Mouse (Mus musculus) heart, embryonic 16.5 days (tissue): Measurements from ENCODE around the gene Ugt1a8. TPM values are rescaled to one million over a fixed set of nuclear protein-coding genes. Genes with fewer than 3 reads are reported as not detected.
"Not testable (repeated sequence)": the region's sequence is repeated elsewhere in the genome, so short reads cannot be mapped to it uniquely, and the experiment has no call there.

ENCODE experiments used
- ATAC-seq: fragments of 200-750 bp; cut with Nextera tagmentation; replicated peaks from 2 replicates; pipeline ENCODE4 v1.8.0; 2017; ENCODE audit warnings: moderate number of reproducible peaks; ENCODE audit not compliant: insufficient read depth, low FRiP score; ENCODE audit errors: extremely low read depth
- H3K27ac ChIP-seq: fragments of 300-500 bp; sonication (generic); 2 replicates; pipeline ENCODE4 v1.5.1; 2014; ENCODE audit warnings: mild to moderate bottlenecking, low read length, control low read depth, moderate library complexity
- H3K27me3 ChIP-seq: fragments of 300-500 bp; sonication (generic); 2 replicates; pipeline ENCODE4 v1.6.1; 2014; ENCODE audit warnings: low read length, mixed read lengths; ENCODE audit not compliant: control insufficient read depth, insufficient read depth
- H3K36me3 ChIP-seq: fragments of 300-500 bp; sonication (generic); 2 replicates; pipeline ENCODE4 v1.6.1; 2014; ENCODE audit not compliant: control insufficient read depth, insufficient read depth
- H3K4me1 ChIP-seq: fragments of 300-500 bp; sonication (generic); 2 replicates; pipeline ENCODE4 v1.6.1; 2014; ENCODE audit warnings: low read length, mixed read lengths; ENCODE audit not compliant: control insufficient read depth, insufficient read depth
- H3K4me2 ChIP-seq: fragments of 300-500 bp; sonication (generic); 2 replicates; pipeline ENCODE4 v1.6.1; 2014; ENCODE audit warnings: low read depth, mild to moderate bottlenecking, control low read depth, low read length
- H3K4me3 ChIP-seq: fragments of 300-500 bp; sonication (generic); 2 replicates; pipeline ENCODE4 v1.5.1; 2014; ENCODE audit warnings: mild to moderate bottlenecking, control low read depth, low read length
- H3K9ac ChIP-seq: fragments of 300-500 bp; sonication (generic); 2 replicates; pipeline ENCODE4 v1.6.1; 2014; ENCODE audit warnings: low read length, control low read depth
- H3K9me3 ChIP-seq: fragments of 300-500 bp; sonication (generic); replicated peaks from 2 replicates; pipeline ENCODE4 v1.6.1; 2016; ENCODE audit warnings: low read length; ENCODE audit not compliant: control insufficient read depth
- WGBS: fragments of 180-500 bp; shearing (Covaris S2); extraction: QIAGEN DNeasy Blood & Tissue Kit; methylation state at CpG from one replicate; pipeline ENCODE4 v1.1.7; 2014; 5-methylcytosine and 5-hydroxymethylcytosine counted together
- polyA plus RNA-seq: library from polyadenylated mRNA; unstranded; fragments of >200 nt; fragmentation: Nextera tagmentation; extraction: Ambion mirVana; gene quantifications from 2 replicates; pipeline ENCODE4 v1.2.1, GENCODE M21; 2015

The Ugt1a8 gene
- polyA plus RNA-seq, 1 experiment from 2014 or later, result not detected

DNA sequence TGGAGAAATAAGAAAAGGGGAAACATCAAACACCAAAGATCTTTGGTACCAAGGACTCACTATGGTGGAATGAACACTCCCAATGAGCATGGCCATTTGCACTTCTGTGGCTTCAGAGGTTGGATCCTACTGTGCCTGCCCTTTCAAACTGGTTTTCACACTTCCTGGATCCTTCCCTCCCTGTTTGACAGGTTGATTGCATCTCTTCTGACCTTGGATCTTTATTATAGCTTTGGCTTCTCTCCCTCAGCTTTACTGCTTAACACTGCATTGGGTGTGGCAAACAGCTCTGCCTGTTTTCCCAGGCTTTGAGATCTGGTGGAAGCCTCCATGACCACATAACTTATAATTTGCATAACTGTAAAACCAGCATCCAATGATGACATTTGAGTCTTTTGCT lies 132.7 kb downstream of the Ugt1a8 start:
- ATAC-seq, result no peak
- no peaks in the 10 kb centered on the region for H3K36me3 ChIP-seq
- no peak overlapping the region for H3K4me2 ChIP-seq
- H3K27me3 ChIP-seq, result no peaks in the 10 kb centered on the region
- H3K9ac ChIP-seq, result no peak overlapping the region
- H3K27ac ChIP-seq, result no peak overlapping the region
- H3K9me3 ChIP-seq, result peaks cover 26% of the 10 kb centered on the region
- H3K4me1 ChIP-seq, result no peaks in the 10 kb centered on the region
- no peak overlapping the region for H3K4me3 ChIP-seq

DNA sequence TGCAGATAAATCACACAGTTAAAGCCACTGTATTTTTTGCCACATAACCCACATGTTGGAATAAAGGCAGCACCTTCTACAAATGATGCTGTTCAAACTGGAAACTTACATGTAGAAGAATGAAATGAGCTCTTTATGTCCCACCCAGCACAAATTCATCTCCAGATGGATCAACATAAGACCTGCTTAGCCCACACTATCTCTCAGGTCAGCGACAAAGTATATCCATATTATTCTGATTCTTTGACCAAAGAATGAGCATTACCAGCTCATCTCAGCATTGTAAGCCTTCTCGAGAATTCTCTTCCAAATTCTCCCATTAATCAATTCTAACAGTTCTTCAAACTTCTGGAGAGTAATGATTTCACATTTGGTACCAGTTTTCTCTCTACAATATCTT lies 134.6 kb downstream of the Ugt1a8 start:
- no peak overlapping the region for H3K9ac ChIP-seq
- H3K4me2 ChIP-seq, result no peak overlapping the region
- 48% methylated on average over 2 of the region's 2 CpGs for WGBS

DNA sequence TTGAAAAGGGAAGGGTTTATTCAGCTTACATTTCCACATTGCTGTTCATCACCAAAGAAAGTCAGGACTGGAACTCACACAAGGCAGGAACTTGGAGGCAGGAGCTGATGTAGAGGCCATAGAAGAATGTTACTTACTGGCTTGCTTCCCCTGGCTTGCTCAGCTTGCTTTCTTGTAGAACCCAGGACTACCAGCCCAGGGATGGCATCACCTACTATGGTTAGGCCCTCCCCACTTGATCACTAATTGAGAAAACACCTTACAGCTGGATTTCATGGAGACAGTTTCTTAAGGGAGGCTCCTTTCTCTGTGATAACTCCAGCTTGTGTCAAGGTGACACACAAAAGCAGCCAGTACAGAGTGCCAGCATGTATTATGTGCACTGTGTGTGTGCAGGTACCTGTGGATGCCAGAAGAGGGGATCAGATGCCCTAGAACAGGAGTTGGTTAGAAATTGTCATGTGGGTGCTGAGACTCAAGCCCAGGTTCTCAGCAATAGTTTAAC lies 135.4 kb downstream of the Ugt1a8 start:
- not testable (repeated sequence) for H3K9ac ChIP-seq, H3K4me2 ChIP-seq, H3K4me3 ChIP-seq, ATAC-seq, H3K36me3 ChIP-seq, H3K27me3 ChIP-seq, H3K27ac ChIP-seq, H3K4me1 ChIP-seq
- peaks cover 31% of the 10 kb centered on the region for H3K9me3 ChIP-seq

More for the DNA sequence above, 134.6 kb downstream of the Ugt1a8 start:
- no peaks in the 10 kb centered on the region for H3K27me3 ChIP-seq
- H3K36me3 ChIP-seq, result no peaks in the 10 kb centered on the region
- peaks cover 28% of the 10 kb centered on the region for H3K9me3 ChIP-seq
- no peak overlapping the region for H3K27ac ChIP-seq
- no peak for ATAC-seq
- no peak overlapping the region for H3K4me3 ChIP-seq
- H3K4me1 ChIP-seq, result no peaks in the 10 kb centered on the region

DNA sequence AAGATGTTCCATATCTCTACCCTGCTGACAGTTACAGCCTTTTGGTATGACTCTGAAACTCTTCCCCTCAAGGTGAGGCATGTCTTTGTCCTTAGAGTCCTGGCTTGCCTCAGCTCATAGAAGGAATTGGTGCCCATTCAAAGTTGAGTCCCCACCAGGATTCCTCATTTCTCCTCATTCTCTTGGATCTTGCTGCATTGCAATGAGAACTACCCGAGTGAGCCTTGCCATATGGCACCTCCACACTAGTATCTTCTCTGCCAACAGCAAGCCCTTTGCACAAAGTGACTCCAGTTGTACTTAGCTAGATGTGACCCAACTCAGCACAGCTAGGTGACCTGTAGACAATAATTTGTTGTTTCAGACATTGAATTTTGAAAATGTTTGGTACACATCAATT lies 136.0 kb downstream of the Ugt1a8 start:
- no peaks in the 10 kb centered on the region for H3K27me3 ChIP-seq
- no peak overlapping the region for H3K4me3 ChIP-seq
- 36% methylated on average over 1 of the region's 1 CpGs for WGBS
- H3K4me2 ChIP-seq, result no peak overlapping the region
- peaks cover 36% of the 10 kb centered on the region for H3K9me3 ChIP-seq
- no peak overlapping the region for H3K9ac ChIP-seq
- H3K36me3 ChIP-seq, result no peaks in the 10 kb centered on the region
- H3K4me1 ChIP-seq, result no peaks in the 10 kb centered on the region
- ATAC-seq, result no peak
- H3K27ac ChIP-seq, result no peak overlapping the region

DNA sequence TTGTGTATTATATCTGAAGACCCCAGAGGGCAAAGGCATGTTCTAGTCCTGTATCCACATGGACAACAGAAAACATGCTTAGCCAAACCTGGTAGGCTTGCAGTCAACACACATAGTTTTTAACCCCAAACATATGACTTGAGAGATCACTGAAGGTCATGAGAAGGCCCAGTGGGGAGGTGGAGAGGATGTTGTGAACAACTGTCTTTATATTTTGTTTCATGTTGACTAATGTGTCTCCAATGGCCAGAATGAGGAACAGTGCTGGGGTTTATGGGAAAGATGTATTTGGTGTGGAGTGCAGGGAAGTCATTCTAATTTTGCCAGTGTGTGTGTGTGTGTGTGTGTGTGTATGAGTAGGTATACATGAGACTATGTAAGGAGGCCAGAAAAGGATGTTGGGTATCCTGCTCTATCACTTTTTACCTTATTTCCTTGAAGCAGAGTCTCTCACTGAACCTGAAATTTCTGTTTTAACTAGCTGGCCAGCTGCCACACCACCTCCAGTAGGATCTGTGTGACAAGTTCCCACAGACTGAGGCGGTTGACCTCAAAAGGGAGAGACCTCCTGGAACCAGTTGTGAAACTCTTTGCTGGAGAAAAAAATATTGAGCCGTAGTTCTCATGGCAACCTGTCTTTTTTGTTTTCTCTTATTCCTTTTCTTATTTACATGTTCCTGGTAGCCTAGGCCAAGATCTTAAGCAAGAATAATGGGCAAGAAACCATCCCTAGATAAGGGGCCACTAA lies 136.6 kb downstream of the Ugt1a8 start:
- H3K27ac ChIP-seq, result no peak overlapping the region

DNA sequence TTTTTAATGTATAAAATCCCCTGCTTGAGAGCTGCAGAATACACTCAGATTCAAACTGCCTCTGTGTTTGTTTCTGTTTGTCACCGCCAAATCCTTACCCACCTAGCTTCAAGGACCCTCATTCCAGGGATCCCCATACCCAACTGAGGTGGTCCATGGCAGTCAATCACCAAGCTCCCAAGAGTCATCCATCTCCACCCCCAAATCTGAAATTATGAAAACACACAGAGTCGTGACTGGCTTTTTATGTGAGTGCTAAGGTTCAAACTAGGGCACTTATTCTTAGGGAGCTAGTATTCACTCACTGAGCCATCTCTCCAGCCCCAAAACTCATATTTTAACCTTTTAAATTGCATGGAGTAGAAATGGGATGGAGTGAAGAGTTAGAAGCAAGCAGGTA lies 137.7 kb downstream of the Ugt1a8 start:
- not testable (repeated sequence) for H3K4me1 ChIP-seq, H3K27ac ChIP-seq, H3K4me2 ChIP-seq, ATAC-seq, H3K27me3 ChIP-seq, H3K4me3 ChIP-seq, H3K36me3 ChIP-seq, H3K9ac ChIP-seq
- 36% methylated on average over 2 of the region's 2 CpGs for WGBS
- peaks cover 53% of the 10 kb centered on the region for H3K9me3 ChIP-seq

More for the DNA sequence above, 136.6 kb downstream of the Ugt1a8 start:
- Histone ChIP-seq H3K9ac (no peak overlapping the region), H3K4me1 (no peaks in the 10 kb centered on the region), H3K9me3 (peaks cover 42% of the 10 kb centered on the region), H3K4me2 (no peak overlapping the region), H3K27me3 (no peaks in the 10 kb centered on the region), H3K36me3 (no peaks in the 10 kb centered on the region), H3K4me3 (no peak overlapping the region)
- 61% methylated on average over 2 of the region's 2 CpGs for WGBS
- ATAC-seq, result no peak

DNA sequence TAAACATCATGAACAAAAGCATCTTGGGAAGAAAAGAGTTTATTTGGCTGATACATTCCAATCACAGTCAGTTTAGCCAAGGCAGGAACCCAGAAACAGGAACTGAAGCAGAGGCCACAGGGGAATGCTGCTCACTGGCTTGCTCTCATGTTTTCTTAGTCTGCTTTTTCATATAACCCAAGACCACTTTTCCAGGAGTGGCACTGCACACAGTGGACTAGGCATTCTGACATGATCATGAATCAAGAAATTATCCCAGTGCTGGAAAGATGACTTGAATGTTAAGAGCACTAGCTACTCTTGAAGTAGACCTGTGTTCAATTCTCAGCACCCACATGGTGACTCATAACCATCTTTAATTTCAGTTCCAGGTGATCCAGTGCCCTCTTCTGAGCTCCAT lies 138.1 kb downstream of the Ugt1a8 start:
- no peak for ATAC-seq
- H3K27me3 ChIP-seq, result no peaks in the 10 kb centered on the region
- peaks cover 57% of the 10 kb centered on the region for H3K9me3 ChIP-seq

DNA sequence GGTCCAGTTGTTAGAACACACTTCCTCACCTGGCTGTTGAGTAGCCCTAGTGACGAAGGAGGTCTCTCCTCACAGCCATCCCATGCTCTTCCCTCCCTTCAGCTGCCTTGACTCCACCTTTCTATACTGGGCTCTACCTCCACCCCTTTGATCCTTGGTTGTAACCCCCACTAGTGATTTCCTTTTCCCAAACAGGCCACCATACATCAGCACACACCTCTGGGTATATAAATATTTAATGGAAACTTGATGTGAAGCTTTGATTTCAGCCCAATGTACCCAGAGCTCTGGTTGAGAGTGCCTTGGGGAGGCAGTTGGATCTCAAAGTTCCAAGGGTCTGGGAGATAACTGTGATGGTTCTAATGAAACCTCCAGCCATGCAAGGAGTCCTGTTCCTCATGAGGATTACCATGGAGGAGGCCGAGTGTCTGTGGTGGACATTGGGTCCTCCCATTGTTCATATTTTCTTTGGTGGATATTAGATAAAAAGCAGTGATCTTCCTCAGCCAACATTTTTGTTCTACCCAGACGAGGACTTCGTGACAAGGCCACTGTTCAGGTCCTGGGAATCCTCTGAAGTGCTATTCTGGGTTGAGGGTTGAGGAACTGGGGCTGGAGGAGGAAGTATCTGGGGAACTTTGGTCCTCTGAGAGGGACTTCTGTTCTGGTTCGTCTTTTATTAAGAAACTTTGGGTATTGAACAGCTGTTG lies 139.2 kb downstream of the Ugt1a8 start, which contains the start of gene Mroh2a:
Gene Mroh2a, plus strand, starts transcription at position 317 of the 710 bp plus-strand sequence.
- Histone ChIP-seq H3K27me3 (no peaks in the 10 kb centered on the region), H3K27ac (no peak within 1 kb of the TSS), H3K36me3 (no peaks in the 10 kb centered on the region), H3K4me1 (no peaks in the 10 kb centered on the region), H3K9me3 (peaks cover 68% of the 10 kb centered on the region), H3K4me2 (no peak within 1 kb of the TSS), H3K9ac (no peak within 1 kb of the TSS), H3K4me3 (no peak within 1 kb of the TSS)
- no peak for ATAC-seq
- WGBS, result 47% methylated on average over 5 of the region's 5 CpGs

More for the DNA sequence above, 138.1 kb downstream of the Ugt1a8 start:
- no peak overlapping the region for H3K27ac ChIP-seq
- H3K4me3 ChIP-seq, result no peak overlapping the region
- no peak overlapping the region for H3K4me2 ChIP-seq
- H3K4me1 ChIP-seq, result no peaks in the 10 kb centered on the region
- no peak overlapping the region for H3K9ac ChIP-seq
- no peaks in the 10 kb centered on the region for H3K36me3 ChIP-seq

DNA sequence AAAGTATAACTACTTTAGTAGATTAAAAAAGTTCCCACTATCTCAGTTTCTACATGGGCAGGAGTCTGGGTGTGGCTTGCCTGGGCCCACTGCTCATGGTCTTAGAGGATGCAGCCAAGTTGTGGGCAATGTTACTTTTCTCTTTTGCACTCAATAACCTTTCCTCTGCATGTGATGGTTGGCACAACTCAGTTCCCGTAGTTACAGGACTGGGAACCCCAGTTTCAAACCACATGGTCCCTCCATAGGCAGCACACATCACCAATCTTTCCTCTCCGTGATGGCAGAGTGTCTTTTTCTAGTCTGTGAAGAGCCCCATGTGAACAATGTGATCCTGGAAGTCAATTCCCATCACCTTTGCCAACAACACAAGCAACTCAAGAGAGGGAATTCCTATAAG lies 139.9 kb downstream of the Ugt1a8 start:
- Histone ChIP-seq H3K9ac (no peak overlapping the region), H3K27ac (no peak overlapping the region), H3K4me2 (no peak overlapping the region), H3K9me3 (peaks cover 72% of the 10 kb centered on the region), H3K4me3 (no peak overlapping the region), H3K27me3 (no peaks in the 10 kb centered on the region), H3K36me3 (no peaks in the 10 kb centered on the region), H3K4me1 (no peaks in the 10 kb centered on the region)
- WGBS, result 48% methylated on average over 2 of the region's 2 CpGs
- no peak for ATAC-seq
